14 mouse cellular contexts compared by ENCODE assay signal in the genomic region with DNA sequence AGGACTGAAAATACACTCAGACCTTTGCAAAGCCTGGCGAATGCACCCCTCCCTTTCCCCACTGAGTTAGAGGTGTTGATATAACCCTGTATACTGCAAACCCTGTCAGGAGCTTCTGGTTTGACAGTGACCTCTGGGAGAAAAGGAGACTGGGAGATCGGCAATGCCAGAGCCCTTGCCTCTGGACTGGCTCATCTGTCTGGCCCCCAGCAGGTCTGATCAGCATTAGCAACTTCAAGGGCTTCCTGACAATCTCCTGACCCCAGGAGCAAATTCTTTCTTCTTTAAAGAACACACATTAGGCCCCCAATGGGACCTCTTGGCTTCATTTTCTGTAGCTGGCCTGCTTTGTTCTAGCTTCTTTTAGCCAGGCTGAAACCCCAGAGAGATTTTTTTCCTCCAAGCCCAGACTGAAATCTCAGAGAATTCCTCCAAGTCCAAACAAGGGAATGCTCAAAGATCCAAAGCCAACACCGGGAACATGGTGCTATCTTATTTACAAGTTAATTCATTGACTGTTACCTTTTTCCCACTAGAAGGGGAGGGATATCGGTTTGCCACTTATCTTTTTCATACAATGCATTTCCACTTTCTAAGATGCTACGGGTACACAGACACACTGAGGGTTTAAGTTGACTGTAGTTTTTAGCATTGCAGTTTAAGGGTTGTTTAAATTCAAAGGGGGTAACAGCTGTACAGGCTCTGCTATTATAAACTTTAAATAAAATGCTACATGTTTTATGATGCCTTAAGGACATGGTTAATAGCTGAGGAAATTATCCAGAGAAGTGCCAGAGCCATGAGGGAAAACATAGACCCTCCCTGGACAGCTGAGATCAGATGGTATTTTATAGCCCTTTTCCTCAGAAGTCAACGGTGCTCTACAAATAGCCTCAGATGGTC.
DNase-seq lines count a peak whose midpoint lies in the region; ATAC-seq lines count a peak whose summit lies in the region.
"Had no signal": no experiment of that assay in that cellular context is flagged by ENCODE, and none has a peak within 500 bp of the region (broad histone marks: within the 10 kb centered on the region; RNA-seq: fewer than 3 reads in every experiment).

No protein-coding gene starts in this region.

- no peak overlapping the region for H3K4me2 ChIP-seq in heart, embryonic 12.5 days
- no peak overlapping the region for H3K4me2 ChIP-seq in midbrain, embryonic 16.5 days (ENCODE audit: low read length)
- no peak overlapping the region for H3K4me2 ChIP-seq in limb, embryonic 11.5 days (ENCODE audit: low read depth, severe bottlenecking)
- H3K4me2 ChIP-seq: midbrain, embryonic 13.5 days had no signal

- H3K9me3 ChIP-seq in heart, embryonic 12.5 days (replicated peaks): no peaks in the 10 kb centered on the region
- H3K9me3 ChIP-seq in midbrain, embryonic 10.5 days (replicated peaks): no peaks in the 10 kb centered on the region
- H3K9me3 ChIP-seq in midbrain, embryonic 16.5 days (replicated peaks; ENCODE audit: control insufficient read depth, low read length, poor library complexity, severe bottlenecking): no peaks in the 10 kb centered on the region
- no peaks in the 10 kb centered on the region for H3K9me3 ChIP-seq in limb, embryonic 11.5 days (ENCODE audit: control insufficient read depth, low read length)
- H3K9me3 ChIP-seq: midbrain, embryonic 13.5 days had no signal

- H3K27me3 ChIP-seq in heart, embryonic 12.5 days (replicated peaks): no peaks in the 10 kb centered on the region
- no peaks in the 10 kb centered on the region for H3K27me3 ChIP-seq in midbrain, embryonic 10.5 days (ENCODE audit: low read depth, poor library complexity, severe bottlenecking)
- no peaks in the 10 kb centered on the region for H3K27me3 ChIP-seq in midbrain, embryonic 16.5 days (ENCODE audit: control insufficient read depth, insufficient read depth, low read depth, low read length)
- no peaks in the 10 kb centered on the region for H3K27me3 ChIP-seq in limb, embryonic 11.5 days (ENCODE audit: control insufficient read depth, insufficient read depth, low read length)
- H3K27me3 ChIP-seq: midbrain, embryonic 13.5 days had no signal

- intact Hi-C loops in heart, postnatal 25 days (cut with DNase I): no loop called here

- no peak for ATAC-seq in heart, embryonic 12.5 days (ENCODE audit: insufficient number of reproducible peaks, low FRiP score)
- no peak for ATAC-seq in midbrain, embryonic 16.5 days
- 0 out of 2 replicates have a peak, but pooled peaks have one; percentile 5 for ATAC-seq in limb, embryonic 11.5 days (ENCODE audit: insufficient number of reproducible peaks, low FRiP score, low TSS enrichment, low read depth)
- ATAC-seq: CD4-positive, CD25-positive, alpha-beta regulatory T cell, adult 4 months; lung, postnatal 0 days; midbrain, embryonic 13.5 days had no signal

- no peak for DNase-seq in heart, postnatal 25 days (ENCODE audit: low spot score)
- no peak for DNase-seq in midbrain, embryonic 10.5 days (ENCODE audit: low spot score)
- DNase-seq in limb, embryonic 11.5 days (ENCODE audit: low spot score): no peak
- peak; percentile 58 for DNase-seq in yolk sac, embryonic 10.5 days (ENCODE audit: low spot score)
- DNase-seq in ovary, postnatal 10 days (ENCODE audit: low spot score): no peak
- DNase-seq in urinary bladder, postnatal 36 days (ENCODE audit: low spot score in 2 of 2): no peak
- DNase-seq: kidney, adult 11 months; layer of hippocampus, adult 9-11 months; right cerebral cortex, postnatal 25 days had no signal

- 23% methylated on average over 6 of the region's 6 CpGs for WGBS in heart, embryonic 12.5 days
- 51% methylated on average over 6 of the region's 6 CpGs for WGBS in midbrain, embryonic 10.5 days
- 36% methylated on average over 6 of the region's 6 CpGs for WGBS in midbrain, embryonic 16.5 days
- WGBS in limb, embryonic 11.5 days: 26% methylated on average over 6 of the region's 6 CpGs

- peaks cover 47% of the 10 kb centered on the region for H3K4me1 ChIP-seq in heart, embryonic 12.5 days (replicated peaks)
- peaks cover 17% of the 10 kb centered on the region for H3K4me1 ChIP-seq in midbrain, embryonic 10.5 days
- H3K4me1 ChIP-seq in midbrain, embryonic 16.5 days (ENCODE audit: control insufficient read depth, insufficient read depth, low read length): no peaks in the 10 kb centered on the region
- peaks cover 18% of the 10 kb centered on the region for H3K4me1 ChIP-seq in limb, embryonic 11.5 days (ENCODE audit: control insufficient read depth, insufficient read depth, low read length)

- no peak overlapping the region for H3K4me3 ChIP-seq in heart, embryonic 12.5 days
- H3K4me3 ChIP-seq in midbrain, embryonic 10.5 days: no peak overlapping the region
- no peak overlapping the region for H3K4me3 ChIP-seq in midbrain, embryonic 16.5 days (ENCODE audit: low read depth, low read length)
- no peak overlapping the region for H3K4me3 ChIP-seq in limb, embryonic 11.5 days (ENCODE audit: low read depth, low read length)
- H3K4me3 ChIP-seq: midbrain, embryonic 13.5 days had no signal

- peak overlapping the region; percentile 35 for H3K27ac ChIP-seq in heart, embryonic 12.5 days (ENCODE audit: poor library complexity, severe bottlenecking)
- peak overlapping the region; percentile 14; the same call in 1 of the 2 replicates for H3K27ac ChIP-seq in midbrain, embryonic 10.5 days (replicated peaks)
- H3K27ac ChIP-seq in midbrain, embryonic 16.5 days (ENCODE audit: low read length): no peak overlapping the region
- no peak overlapping the region for H3K27ac ChIP-seq in limb, embryonic 11.5 days (replicated peaks; ENCODE audit: low read depth, low read length)
- H3K27ac ChIP-seq: midbrain, embryonic 13.5 days had no signal

- 0 out of 2 replicates have a peak overlapping the region, but pooled peaks have one; percentile 21 for H3K9ac ChIP-seq in heart, embryonic 12.5 days
- no peak overlapping the region for H3K9ac ChIP-seq in midbrain, embryonic 16.5 days (ENCODE audit: low read depth, low read length)
- no peak overlapping the region for H3K9ac ChIP-seq in limb, embryonic 11.5 days (ENCODE audit: low read length)
- H3K9ac ChIP-seq: midbrain, embryonic 13.5 days had no signal

- H3K36me3 ChIP-seq in heart, embryonic 12.5 days: no peaks in the 10 kb centered on the region
- H3K36me3 ChIP-seq in midbrain, embryonic 10.5 days: no peaks in the 10 kb centered on the region
- H3K36me3 ChIP-seq in midbrain, embryonic 16.5 days (ENCODE audit: control insufficient read depth, insufficient read depth, low read length): no peaks in the 10 kb centered on the region
- no peaks in the 10 kb centered on the region for H3K36me3 ChIP-seq in limb, embryonic 11.5 days (ENCODE audit: control insufficient read depth, insufficient read depth, low read length)
- H3K36me3 ChIP-seq: midbrain, embryonic 13.5 days had no signal

Comparison
In these comparisons a context has a peak if more than half of its experiments do, and no peak if none do; other contexts are left out.
1. H3K27ac ChIP-seq: peak in heart, embryonic 12.5 days (single experiment) and midbrain, embryonic 10.5 days (single experiment); none in midbrain, embryonic 16.5 days (single experiment) and limb, embryonic 11.5 days (single experiment).